8 mouse cellular contexts compared by ENCODE assay signal in genomic region chr11:96830539-96831216, GRCm38 (mm10). TPM values are rescaled to one million over a fixed set of nuclear protein-coding genes. Genes with fewer than 3 reads are reported as not detected.
DNase-seq lines count a peak whose midpoint lies in the region; ATAC-seq and TF ChIP-seq lines count a peak whose summit lies in the region.

No protein-coding gene starts in this region.

- 15% methylated on average over 13 of the region's 13 CpGs for WGBS in heart, embryonic 12.5 days
- WGBS in forebrain, embryonic 14.5 days: 19% methylated on average over 13 of the region's 13 CpGs
- 12% methylated on average over 13 of the region's 13 CpGs for WGBS in liver, embryonic 16.5 days (ENCODE audit: insufficient replicate concordance)

- H3K9ac ChIP-seq in heart, embryonic 12.5 days: peak overlapping the region; percentile 72
- H3K9ac ChIP-seq in forebrain, embryonic 14.5 days (ENCODE audit: low read length): peak overlapping the region; percentile 64
- H3K9ac ChIP-seq in liver, embryonic 16.5 days (ENCODE audit: low read depth, low read length): peak overlapping the region; percentile 73

- H3K36me3 ChIP-seq in heart, embryonic 12.5 days: peaks cover 16% of the 10 kb centered on the region
- peaks cover 26% of the 10 kb centered on the region for H3K36me3 ChIP-seq in E14TG2a.4 (ENCODE audit: insufficient read depth, low read length)
- peaks cover 24% of the 10 kb centered on the region for H3K36me3 ChIP-seq in forebrain, embryonic 14.5 days (ENCODE audit: control insufficient read depth, insufficient read depth, low read length)
- H3K36me3 ChIP-seq in liver, embryonic 16.5 days (ENCODE audit: control insufficient read depth, insufficient read depth): peaks cover 5% of the 10 kb centered on the region

- peak overlapping the region; percentile 71 for H3K4me2 ChIP-seq in heart, embryonic 12.5 days
- H3K4me2 ChIP-seq in forebrain, embryonic 14.5 days (ENCODE audit: low read length): peak overlapping the region; percentile 55
- H3K4me2 ChIP-seq in liver, embryonic 16.5 days (ENCODE audit: low read depth, low read length): peak overlapping the region; percentile 84

- no peak for TF ChIP-seq CTCF in E14TG2a.4 (conservative IDR thresholded peaks at IDR 0.05; ENCODE audit: low read length)

- no peaks in the 10 kb centered on the region for H3K27me3 ChIP-seq in heart, embryonic 12.5 days (replicated peaks)
- H3K27me3 ChIP-seq in E14TG2a.4 (ENCODE audit: insufficient read depth, low read length): no peaks in the 10 kb centered on the region
- H3K27me3 ChIP-seq in forebrain, embryonic 14.5 days (replicated peaks; ENCODE audit: control insufficient read depth, insufficient read depth, low read length): no peaks in the 10 kb centered on the region
- H3K27me3 ChIP-seq in liver, embryonic 16.5 days (ENCODE audit: control insufficient read depth, insufficient read depth, low read depth, low read length): no peaks in the 10 kb centered on the region

- DNase-seq in heart, postnatal 25 days (ENCODE audit: low spot score): no peak
- no peak for DNase-seq in forebrain, embryonic 14.5 days (ENCODE audit: low spot score)
- DNase-seq in left cerebral cortex, adult 18-20 months (ENCODE audit: low spot score in 2 of 2): no peak
- no peak for DNase-seq in right cerebral cortex, postnatal 36 days (ENCODE audit: low spot score in 2 of 2)
- no peak for DNase-seq in adrenal gland, postnatal 25 days

- ATAC-seq in heart, embryonic 12.5 days (ENCODE audit: insufficient number of reproducible peaks, low FRiP score): no peak
- no peak for ATAC-seq in forebrain, embryonic 14.5 days
- ATAC-seq in liver, embryonic 16.5 days (ENCODE audit: low read depth): no peak

- no peaks in the 10 kb centered on the region for H3K9me3 ChIP-seq in heart, embryonic 12.5 days (replicated peaks)
- H3K9me3 ChIP-seq in E14TG2a.4 (ENCODE audit: low read length): no peaks in the 10 kb centered on the region
- no peaks in the 10 kb centered on the region for H3K9me3 ChIP-seq in forebrain, embryonic 14.5 days (replicated peaks; ENCODE audit: control insufficient read depth, low read length)
- no peaks in the 10 kb centered on the region for H3K9me3 ChIP-seq in liver, embryonic 16.5 days (replicated peaks; ENCODE audit: control insufficient read depth, low read length)

- peak overlapping the region; percentile 83 for H3K4me3 ChIP-seq in heart, embryonic 12.5 days
- peak overlapping the region; percentile 95 for H3K4me3 ChIP-seq in E14TG2a.4 (replicated peaks; ENCODE audit: low read length)
- peak overlapping the region; percentile 96 for H3K4me3 ChIP-seq in forebrain, embryonic 14.5 days (ENCODE audit: low read depth, low read length)
- peak overlapping the region; percentile 99 for H3K4me3 ChIP-seq in liver, embryonic 16.5 days (ENCODE audit: low read depth, low read length)

- intact Hi-C loops in heart, postnatal 25 days (cut with DNase I): no loop called here

- peak overlapping the region; percentile 94 for H3K27ac ChIP-seq in heart, embryonic 12.5 days (ENCODE audit: poor library complexity, severe bottlenecking)
- H3K27ac ChIP-seq in forebrain, embryonic 14.5 days (ENCODE audit: low read depth, low read length): peak overlapping the region; percentile 94
- H3K27ac ChIP-seq in liver, embryonic 16.5 days (ENCODE audit: low read length): peak overlapping the region; percentile 86

- H3K4me1 ChIP-seq in heart, embryonic 12.5 days (replicated peaks): peaks cover 32% of the 10 kb centered on the region
- peaks cover 70% of the 10 kb centered on the region for H3K4me1 ChIP-seq in E14TG2a.4 (replicated peaks; ENCODE audit: low read depth, low read length)
- H3K4me1 ChIP-seq in forebrain, embryonic 14.5 days (ENCODE audit: control insufficient read depth, insufficient read depth, low read length): peaks cover 31% of the 10 kb centered on the region
- H3K4me1 ChIP-seq in liver, embryonic 16.5 days (ENCODE audit: control insufficient read depth, low read depth, low read length): peaks cover 38% of the 10 kb centered on the region

RNA-seq across cellular contexts. Expression of gene Nfe2l1, which starts 0.9 kb away (rescaled TPM):
- 85.8 and 89.7 TPM in 2 replicates for polyA plus RNA-seq in heart, embryonic 12.5 days (2016; fragmentation: Nextera tagmentation; extraction: Ambion mirVana)
- 100 to 1,000 TPM; 346 to 370 TPM for total RNA-seq in heart, postnatal 25 days (2021)
- polyA plus RNA-seq in forebrain, embryonic 14.5 days (2014; fragmentation: Nextera tagmentation; extraction: Ambion mirVana): 28.0 and 38.6 TPM in 2 replicates
- polyA plus RNA-seq in liver, embryonic 16.5 days (2015; fragmentation: Nextera tagmentation; extraction: Ambion mirVana): 19.7 and 20.1 TPM in 2 replicates
- 100 to 1,000 TPM; 292 to 305 TPM for total RNA-seq in left cerebral cortex, adult 18-20 months (2021)
- 492 and 601 TPM in 2 replicates for total RNA-seq in adrenal gland, postnatal 25 days (2021)

RNA-seq across cellular contexts. Expression of gene Copz2, which starts 19.0 kb away (rescaled TPM):
- 105 TPM in 2 replicates for polyA plus RNA-seq in heart, embryonic 12.5 days (2016; fragmentation: Nextera tagmentation; extraction: Ambion mirVana)
- 10 to 100 TPM; 33.4 to 37.5 TPM for total RNA-seq in heart, postnatal 25 days (2021)
- 14.7 and 15.0 TPM in 2 replicates for polyA plus RNA-seq in forebrain, embryonic 14.5 days (2014; fragmentation: Nextera tagmentation; extraction: Ambion mirVana)
- polyA plus RNA-seq in liver, embryonic 16.5 days (2015; fragmentation: Nextera tagmentation; extraction: Ambion mirVana): 24.0 and 25.7 TPM in 2 replicates
- total RNA-seq in left cerebral cortex, adult 18-20 months (2021): 1 to 10 TPM; 5.9 to 6.3 TPM
- 58.0 and 59.0 TPM in 2 replicates for total RNA-seq in adrenal gland, postnatal 25 days (2021)

RNA-seq across cellular contexts. Expression of gene Cbx1, which starts 41.8 kb away (rescaled TPM):
- 57.9 and 61.0 TPM in 2 replicates for polyA plus RNA-seq in heart, embryonic 12.5 days (2016; fragmentation: Nextera tagmentation; extraction: Ambion mirVana)
- 10 to 100 TPM; 36.6 to 39.0 TPM for total RNA-seq in heart, postnatal 25 days (2021)
- 94.8 and 99.7 TPM in 2 replicates for polyA plus RNA-seq in forebrain, embryonic 14.5 days (2014; fragmentation: Nextera tagmentation; extraction: Ambion mirVana)
- polyA plus RNA-seq in liver, embryonic 16.5 days (2015; fragmentation: Nextera tagmentation; extraction: Ambion mirVana): 24.7 and 26.2 TPM in 2 replicates
- 10 to 100 TPM; 40.8 to 43.3 TPM for total RNA-seq in left cerebral cortex, adult 18-20 months (2021)
- total RNA-seq in adrenal gland, postnatal 25 days (2021): 78.9 and 98.0 TPM in 2 replicates

RNA-seq across cellular contexts. Expression of gene Snx11, which starts 53.3 kb away (rescaled TPM):
- 14.3 and 14.7 TPM in 2 replicates for polyA plus RNA-seq in heart, embryonic 12.5 days (2016; fragmentation: Nextera tagmentation; extraction: Ambion mirVana)
- 10 to 100 TPM; 12.1 to 13.4 TPM for total RNA-seq in heart, postnatal 25 days (2021)
- polyA plus RNA-seq in forebrain, embryonic 14.5 days (2014; fragmentation: Nextera tagmentation; extraction: Ambion mirVana): 17.6 and 21.6 TPM in 2 replicates
- 7.1 and 7.7 TPM in 2 replicates for polyA plus RNA-seq in liver, embryonic 16.5 days (2015; fragmentation: Nextera tagmentation; extraction: Ambion mirVana)
- total RNA-seq in left cerebral cortex, adult 18-20 months (2021): 10 to 100 TPM; 48.8 to 48.9 TPM
- 32.1 and 34.6 TPM in 2 replicates for total RNA-seq in adrenal gland, postnatal 25 days (2021)
